Mouse (Mus musculus) CH12.LX (cell line): Measurements from ENCODE around the gene Gm20518. TPM values are rescaled to one million over a fixed set of nuclear protein-coding genes. Genes with fewer than 3 reads are reported as not detected.

Source experiments
- DNase-seq: peaks from one replicate; pipeline ENCODE4 v3.0.0-alpha.2; 2013; ENCODE audit errors: extremely low read depth
- H3K27ac ChIP-seq: 2 replicates; pipeline ENCODE4 v1.5.1; 2012; ENCODE audit warnings: low read depth, mild to moderate bottlenecking, control low read depth, moderate library complexity; ENCODE audit not compliant: insufficient read depth
- H3K27me3 ChIP-seq: replicated peaks from 2 replicates; pipeline ENCODE3; 2012; ENCODE audit warnings: inconsistent platforms
- H3K36me3 ChIP-seq, 2 experiments: replicated peaks in 1 of 2; 2 replicates each; pipeline versions ENCODE3 to v1.6.1; 2012; ENCODE audit warnings: inconsistent platforms in 1 of 2, low read length in 1 of 2, mild to moderate bottlenecking in 1 of 2, mixed read lengths in 1 of 2, moderate library complexity in 1 of 2; ENCODE audit not compliant: control insufficient read depth in 1 of 2, insufficient read depth in 1 of 2
- H3K4me1 ChIP-seq, 2 experiments: 2 replicates each; pipeline ENCODE4 v1.6.1; 2012; ENCODE audit warnings: inconsistent platforms in 1 of 2, moderate library complexity in 1 of 2; ENCODE audit not compliant: insufficient read depth in 2 of 2, control insufficient read depth in 1 of 2
- H3K4me2 ChIP-seq: 2 replicates; pipeline ENCODE4 v1.6.1; 2012; ENCODE audit warnings: low read depth, mild to moderate bottlenecking, control low read depth; ENCODE audit not compliant: poor library complexity, insufficient read depth, severe bottlenecking
- H3K4me3 ChIP-seq, 3 experiments: fragments of 150-350 bp in 1 of 3; sonication (generic) in 1 of 3; replicated peaks in 1 of 3; 2 replicates each; pipeline versions ENCODE3 to v1.5.1; 2011 to 2012; ENCODE audit warnings: low read depth in 2 of 3, low read length in 2 of 3, mild to moderate bottlenecking in 2 of 3, moderate library complexity in 2 of 3, control low read depth in 1 of 3, improper control_type of control experiment in 1 of 3, inconsistent platforms in 1 of 3, mixed read lengths in 1 of 3; ENCODE audit not compliant: poor library complexity in 1 of 3
- H3K79me2 ChIP-seq: replicated peaks from 2 replicates; pipeline ENCODE4 v1.6.1; 2012; ENCODE audit warnings: mild to moderate bottlenecking, moderate library complexity; ENCODE audit not compliant: control insufficient read depth, poor library complexity, insufficient read depth, severe bottlenecking; ENCODE audit errors: extremely low read depth
- H3K9ac ChIP-seq: 2 replicates; pipeline ENCODE4 v1.6.1; 2012; ENCODE audit warnings: low read depth, mild to moderate bottlenecking, control low read depth, moderate library complexity; ENCODE audit not compliant: insufficient read depth
- H3K9me3 ChIP-seq: replicated peaks from 2 replicates; pipeline ENCODE3; 2012; ENCODE audit warnings: low read length, inconsistent platforms, mixed read lengths
- CHD1 ChIP-seq: IDR thresholded peaks from 2 replicates; pipeline ENCODE4 v1.6.1; 2012; ENCODE audit warnings: low read depth, low read length, improper control_type of control experiment, inconsistent platforms
- CHD2 ChIP-seq: IDR thresholded peaks from 2 replicates; pipeline ENCODE4 v1.6.1; 2011; ENCODE audit warnings: low read length, improper control_type of control experiment
- CTCF ChIP-seq, 2 experiments: IDR thresholded peaks in 1 of 2; conservative IDR thresholded peaks in 1 of 2; 2 replicates each; pipeline ENCODE4 v1.5.1; 2011 to 2012; ENCODE audit warnings: low read depth in 2 of 2, low read length in 2 of 2, improper control_type of control experiment in 1 of 2, inconsistent platforms in 1 of 2, mild to moderate bottlenecking in 1 of 2, moderate library complexity in 1 of 2
- EP300 ChIP-seq: IDR thresholded peaks from 2 replicates; pipeline ENCODE4 v1.6.1; 2011; ENCODE audit warnings: low read length, improper control_type of control experiment
- JUN ChIP-seq: IDR thresholded peaks from 2 replicates; pipeline ENCODE4 v1.6.1; 2011; ENCODE audit warnings: low read depth, mild to moderate bottlenecking, low read length, improper control_type of control experiment, moderate library complexity; ENCODE audit not compliant: insufficient read depth
- JUND ChIP-seq: conservative IDR thresholded peaks from 2 replicates; pipeline ENCODE4 v1.6.1; 2011; ENCODE audit warnings: low read depth, low read length, improper control_type of control experiment
- MAZ ChIP-seq: IDR thresholded peaks from 2 replicates; pipeline ENCODE4 v1.6.1; 2012; ENCODE audit warnings: low read depth, mild to moderate bottlenecking, inconsistent platforms, low read length, improper control_type of control experiment, moderate library complexity
- MEF2A ChIP-seq: IDR thresholded peaks from 2 replicates; pipeline ENCODE4 v1.6.1; 2014; ENCODE audit warnings: low read depth, mild to moderate bottlenecking, inconsistent platforms, low read length, improper control_type of control experiment, borderline replicate concordance
- MXI1 ChIP-seq: IDR thresholded peaks from 2 replicates; pipeline ENCODE4 v1.6.1; 2011; ENCODE audit warnings: mild to moderate bottlenecking, low read depth, low read length, improper control_type of control experiment
- NELFE ChIP-seq: IDR thresholded peaks from 2 replicates; pipeline ENCODE4 v1.6.1; 2011; ENCODE audit warnings: low read depth, low read length, improper control_type of control experiment
- NRF1 ChIP-seq: IDR thresholded peaks from 2 replicates; pipeline ENCODE4 v1.6.1; 2014; ENCODE audit warnings: low read depth, mild to moderate bottlenecking, inconsistent platforms, low read length, improper control_type of control experiment, moderate library complexity
- POLR2AphosphoS2 ChIP-seq: IDR thresholded peaks from 2 replicates; pipeline ENCODE4 v1.6.1; 2011; ENCODE audit warnings: low read depth, low read length, improper control_type of control experiment
- RAD21 ChIP-seq: IDR thresholded peaks from 2 replicates; pipeline ENCODE4 v1.6.1; 2011; ENCODE audit warnings: low read depth, mild to moderate bottlenecking, low read length, improper control_type of control experiment, moderate library complexity
- RCOR1 ChIP-seq: conservative IDR thresholded peaks from 2 replicates; pipeline ENCODE4 v1.6.1; 2012; ENCODE audit warnings: low read depth, mild to moderate bottlenecking, inconsistent platforms, low read length, improper control_type of control experiment
- ZC3H11A ChIP-seq: IDR thresholded peaks from 2 replicates; pipeline ENCODE4 v1.6.1; 2012; ENCODE audit warnings: low read depth, mild to moderate bottlenecking, inconsistent platforms, low read length, improper control_type of control experiment
- ZNF384 ChIP-seq: IDR thresholded peaks from 2 replicates; pipeline ENCODE4 v1.6.1; 2012; ENCODE audit warnings: low read depth, low read length, improper control_type of control experiment, inconsistent platforms
- dilution Hi-C: fragments of 300-500 bp; cut with MboI; formaldehyde crosslinking; loops from 2 replicates; pipeline ENCODE4 v1.14.3; 2020; ENCODE audit warnings: low sequenced_read_pairs; ENCODE audit not compliant: extremely low pct_unique_long_range_greater_than_20kb, extremely low pct_ligation_motif_present
- in situ Hi-C: fragments of 300-500 bp; cut with MboI; formaldehyde crosslinking; loops from 3 replicates; pipeline ENCODE4 v1.14.3; 2019; ENCODE audit warnings: low sequenced_read_pairs, low pct_ligation_motif_present, low pct_unique_long_range_greater_than_20kb, mixed read lengths
- polyA plus RNA-seq: library from polyadenylated mRNA; unstranded; fragments of >175 nt; gene quantifications from 2 replicates; pipeline ENCODE4 v1.2.1, GENCODE M21; 2012; ENCODE audit warnings: low read depth; ENCODE audit not compliant: insufficient read length
- total RNA-seq, 2 experiments: library from RNA; depleted of rRNA; stranded (reverse); fragments of 300-350 nt in 1 of 2; fragments of >200 nt in 1 of 2; gene quantifications; 2 replicates each; pipeline ENCODE4 v1.2.3; 2012 to 2014

Gene Gm20518
- total and polyA plus RNA-seq, 3 experiments: 0.16 to 0.91 (median 0.21) TPM

DNA sequence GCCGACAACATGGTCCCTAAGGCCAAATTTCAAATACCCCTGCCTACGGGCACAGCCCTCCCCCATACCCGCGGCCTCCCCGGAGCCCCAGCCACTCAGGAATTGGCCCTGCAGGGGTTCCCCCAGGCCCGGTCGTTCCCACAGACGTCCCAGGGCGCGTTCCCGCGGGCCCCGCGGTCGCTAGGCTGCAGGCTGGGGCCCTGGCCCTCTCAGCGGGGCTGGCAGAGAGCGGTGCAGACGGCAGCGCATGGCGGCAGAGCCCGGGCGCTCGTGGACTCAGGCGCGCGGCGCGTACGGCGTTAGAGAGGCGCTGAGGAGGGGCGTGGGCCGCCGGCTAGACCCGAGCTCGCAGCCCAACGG is 58.2 kb downstream of the Gm20518 start:
- H3K4me1 ChIP-seq: no peaks in the 10 kb centered on the region
- H3K79me2 ChIP-seq: no peaks in the 10 kb centered on the region
- peaks cover 4% of the 10 kb centered on the region for H3K9me3 ChIP-seq
- dilution Hi-C loops (no loop called here), in situ Hi-C loops (no loop called here)
- H3K27me3 ChIP-seq: no peaks in the 10 kb centered on the region
- H3K4me2 ChIP-seq: no peak overlapping the region
- H3K36me3 ChIP-seq: peaks cover 0 to 11% of the 10 kb centered on the region in 2 experiments
- no peak for DNase-seq
- TF ChIP-seq NRF1 (no peak), CHD2 (no peak), ZNF384 (no peak), MXI1 (no peak), JUND (no peak), JUN (no peak), RCOR1 (no peak), POLR2AphosphoS2 (no peak), ZC3H11A (no peak), RAD21 (no peak), EP300 (no peak)
- H3K9ac ChIP-seq: no peak overlapping the region
- no peak overlapping the region for H3K4me3 ChIP-seq
- no peak overlapping the region for H3K27ac ChIP-seq

DNA sequence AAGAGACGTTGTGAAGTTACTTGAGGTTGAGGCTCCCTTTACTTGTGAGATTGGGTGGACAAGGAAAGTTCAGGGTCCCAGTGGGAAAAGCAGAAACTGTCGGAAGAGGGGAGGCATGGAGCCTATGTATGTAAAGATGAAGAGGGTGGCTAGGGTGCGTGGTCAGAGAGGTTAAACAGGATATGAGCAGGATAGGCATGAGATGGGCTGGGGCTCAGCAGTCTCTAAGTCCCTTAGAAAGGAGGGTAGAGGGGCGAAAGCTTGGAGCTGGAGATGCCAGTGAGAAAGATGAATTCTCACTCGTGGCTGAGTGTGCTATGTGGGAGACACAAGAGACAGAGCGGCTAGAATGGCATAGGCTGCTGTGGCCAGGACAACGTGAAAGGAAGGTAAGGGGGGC is 58.6 kb downstream of the Gm20518 start, which contains the start of gene B830017H08Rik:
B830017H08Rik (plus strand) TSS at position 301 of the 400 bp plus-strand sequence.
- Histone ChIP-seq H3K4me1 (no peaks in the 10 kb centered on the region), H3K27me3 (peaks cover 1% of the 10 kb centered on the region), H3K4me3 (no peak within 1 kb of the TSS), H3K9me3 (peaks cover 4% of the 10 kb centered on the region), H3K79me2 (no peaks in the 10 kb centered on the region), H3K4me2 (no peak within 1 kb of the TSS), H3K27ac (no peak within 1 kb of the TSS), H3K9ac (no peak within 1 kb of the TSS), H3K36me3 (peaks cover 0 to 6% of the 10 kb centered on the region in 2 experiments)
- in situ Hi-C loops: no loop called here
- TF ChIP-seq NELFE (no peak), CHD1 (no peak), NRF1 (no peak), ZNF384 (no peak), ZC3H11A (no peak)
- dilution Hi-C loops: no loop called here
- DNase-seq: no peak

DNA sequence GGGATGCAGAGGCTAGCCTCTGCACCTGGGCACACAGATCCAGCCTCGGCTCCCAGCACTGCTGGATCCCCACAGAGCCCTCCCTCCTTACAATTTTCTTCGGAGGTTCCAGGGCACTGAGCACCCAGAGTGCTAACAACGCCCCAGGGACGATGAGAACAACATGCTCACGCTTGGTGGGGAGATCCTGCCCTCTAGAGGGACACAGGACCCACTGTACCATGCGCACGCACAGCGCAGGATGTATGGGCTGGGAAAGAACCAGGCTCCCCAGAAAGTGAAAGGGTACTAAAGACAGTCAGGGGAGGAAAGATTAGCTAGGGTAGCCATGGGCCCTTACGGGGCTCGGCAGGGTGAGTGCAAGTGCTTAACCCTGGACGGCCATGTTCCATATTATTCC is 59.7 kb downstream of the Gm20518 start:
- no peak overlapping the region for H3K4me2 ChIP-seq
- peaks cover 4% of the 10 kb centered on the region for H3K9me3 ChIP-seq
- dilution Hi-C loops (no loop called here), in situ Hi-C loops (no loop called here)
- H3K27me3 ChIP-seq: peaks cover 4% of the 10 kb centered on the region
- H3K79me2 ChIP-seq: no peaks in the 10 kb centered on the region
- no peak overlapping the region for H3K4me3 ChIP-seq
- TF ChIP-seq MAZ: no peak
- no peak for TF ChIP-seq MEF2A
- TF ChIP-seq NRF1: 0 out of 2 replicates have a peak, but pooled peaks have one; percentile 13
- TF ChIP-seq CTCF (conservative IDR thresholded peaks at IDR 0.05 in 1 of 2, IDR thresholded peaks at IDR 0.05 in 1 of 2; ENCODE audit: low read depth in 2 of 2, low read length in 2 of 2): peak in 1 of 2 experiments; percentile 39; a peak in 2 of 4 replicates
- peak; percentile 13 for TF ChIP-seq RAD21
- no peak overlapping the region for H3K27ac ChIP-seq
- H3K36me3 ChIP-seq: no peaks in the 10 kb centered on the region
- no peak overlapping the region for H3K9ac ChIP-seq
- no peaks in the 10 kb centered on the region for H3K4me1 ChIP-seq
- no peak for DNase-seq
